Mouse (Mus musculus): ENCODE data around the gene Zmpste24. TPM values are rescaled to one million over a fixed set of nuclear protein-coding genes. Genes with fewer than 3 reads are reported as not detected.
"Not testable (repeated sequence)": the region's sequence is repeated elsewhere in the genome, so short reads cannot be mapped to it uniquely, and the experiment has no call there.

Gene Zmpste24
- 30.0 and 34.7 TPM in 2 replicates for polyA plus RNA-seq (2016; fragmentation: Nextera tagmentation; extraction: Ambion mirVana)

- peak within 1 kb of the TSS; percentile 72 for H3K4me3 ChIP-seq
- H3K9me3 ChIP-seq, result no peaks in the 10 kb centered on the region
- no peaks in the 10 kb centered on the region for H3K27me3 ChIP-seq (replicated peaks)
- WGBS, result under 1% methylated on average over 39 of the region's 39 CpGs
- no peak within 1 kb of the TSS for H3K27ac ChIP-seq
- peak within 1 kb of the TSS; percentile 80 for H3K4me2 ChIP-seq (replicated peaks)
- peaks cover 25% of the 10 kb centered on the region for H3K36me3 ChIP-seq
- peaks cover 5% of the 10 kb centered on the region; the same call in 1 of the 2 replicates for H3K4me1 ChIP-seq
- ATAC-seq (ENCODE audit: low FRiP score, low read depth), result peak; percentile 91
- H3K9ac ChIP-seq, result peak within 1 kb of the TSS; percentile 69
These were observed at the start of gene Zmpste24 for GRCm38 (mm10) chr4:121097650-121098378. Gene Zmpste24 (minus strand): TSS chr4:121098241.

DNA sequence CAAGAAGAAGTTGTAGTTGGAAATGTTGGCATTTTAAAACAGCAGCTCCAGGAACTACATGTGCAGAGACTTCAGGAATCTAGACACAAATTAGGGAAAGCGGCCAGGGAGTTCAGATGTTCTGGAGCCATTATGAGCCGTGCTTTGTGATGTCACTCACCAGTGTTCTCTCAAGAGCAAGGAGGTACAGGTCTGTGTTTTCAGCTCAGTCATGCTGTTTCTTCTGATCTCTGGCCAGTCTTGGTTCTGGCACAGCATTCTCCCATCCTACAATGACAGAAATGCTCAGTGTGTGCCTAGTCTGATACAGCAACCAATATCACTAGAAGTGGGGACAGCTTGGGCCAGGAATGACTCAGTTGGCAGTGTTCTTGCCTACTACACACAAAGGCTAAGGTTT is 11.1 kb upstream of the Zmpste24 start, which contains the start of gene Tmco2:
Gene Tmco2 (minus strand): TSS at position 101 of the 400 bp plus-strand sequence.
- no peak within 1 kb of the TSS for H3K27ac ChIP-seq
- no peak for ATAC-seq (ENCODE audit: low FRiP score, low read depth)
- no peaks in the 10 kb centered on the region for H3K9me3 ChIP-seq
- no peaks in the 10 kb centered on the region for H3K36me3 ChIP-seq
- 93% methylated on average over 2 of the region's 2 CpGs for WGBS
- H3K4me3 ChIP-seq, result no peak within 1 kb of the TSS
- no peak within 1 kb of the TSS for H3K4me2 ChIP-seq (replicated peaks)
- no peaks in the 10 kb centered on the region for H3K4me1 ChIP-seq
- no peaks in the 10 kb centered on the region for H3K27me3 ChIP-seq (replicated peaks)
- H3K9ac ChIP-seq, result no peak within 1 kb of the TSS

- Histone ChIP-seq H3K27ac (no peak overlapping the region), H3K9ac (no peak overlapping the region), H3K9me3 (no peaks in the 10 kb centered on the region), H3K36me3 (no peaks in the 10 kb centered on the region), H3K27me3 (replicated peaks) (no peaks in the 10 kb centered on the region), H3K4me1 (no peaks in the 10 kb centered on the region), H3K4me2 (replicated peaks) (no peak overlapping the region), H3K4me3 (no peak overlapping the region)
- 84% methylated on average over 4 of the region's 4 CpGs for WGBS
- ATAC-seq (ENCODE audit: low FRiP score, low read depth), result no peak
These were observed 5.3 kb upstream of the Zmpste24 start for GRCm38 (mm10) chr4:121103304-121103703.

GRCm38 (mm10) chr4:121090211-121090610 is 7.8 kb downstream of the Zmpste24 start:
- peaks cover 64% of the 10 kb centered on the region for H3K36me3 ChIP-seq
- H3K4me2 ChIP-seq (replicated peaks), result no peak overlapping the region
- WGBS, result 93% methylated on average over 4 of the region's 4 CpGs
- no peaks in the 10 kb centered on the region for H3K4me1 ChIP-seq
- no peak overlapping the region for H3K4me3 ChIP-seq
- no peak for ATAC-seq (ENCODE audit: low FRiP score, low read depth)
- no peak overlapping the region for H3K27ac ChIP-seq
- H3K27me3 ChIP-seq (replicated peaks), result no peaks in the 10 kb centered on the region
- no peak overlapping the region for H3K9ac ChIP-seq
- no peaks in the 10 kb centered on the region for H3K9me3 ChIP-seq

GRCm38 (mm10) chr4:121088696-121089095 is 9.3 kb downstream of the Zmpste24 start:
- no peaks in the 10 kb centered on the region for H3K27me3 ChIP-seq (replicated peaks)
- 94% methylated on average over 2 of the region's 2 CpGs for WGBS
- H3K9ac ChIP-seq, result no peak overlapping the region
- H3K4me1 ChIP-seq, result no peaks in the 10 kb centered on the region
- no peak overlapping the region for H3K4me2 ChIP-seq (replicated peaks)
- no peaks in the 10 kb centered on the region for H3K9me3 ChIP-seq
- no peak for ATAC-seq (ENCODE audit: low FRiP score, low read depth)
- no peak overlapping the region for H3K4me3 ChIP-seq
- peaks cover 60% of the 10 kb centered on the region for H3K36me3 ChIP-seq
- H3K27ac ChIP-seq, result no peak overlapping the region

DNA sequence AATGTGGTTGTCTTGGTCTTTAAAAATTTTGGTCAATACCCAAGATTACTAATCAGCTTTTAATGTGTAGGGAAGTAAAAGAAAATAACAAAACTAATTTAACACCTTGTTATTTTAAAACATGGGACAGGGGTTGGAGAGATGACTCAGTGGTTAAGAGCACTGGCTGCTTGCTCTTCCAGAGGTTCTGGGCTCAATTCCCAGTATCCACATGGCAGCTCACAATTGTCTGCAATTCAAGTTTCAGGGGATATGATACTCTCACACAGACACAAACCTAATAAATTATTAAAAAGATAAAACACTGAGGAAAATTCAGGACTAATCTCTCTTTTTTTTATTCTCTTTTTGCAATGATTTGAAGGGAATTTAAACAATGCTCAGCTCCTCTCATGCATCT is 13.5 kb downstream of the Zmpste24 start:
- no peak for ATAC-seq (ENCODE audit: low FRiP score, low read depth)
- H3K27ac ChIP-seq, result no peak overlapping the region
- H3K9me3 ChIP-seq, result no peaks in the 10 kb centered on the region
- H3K9ac ChIP-seq, result no peak overlapping the region
- H3K4me1 ChIP-seq, result no peaks in the 10 kb centered on the region
- H3K4me3 ChIP-seq, result no peak overlapping the region
- H3K27me3 ChIP-seq (replicated peaks), result no peaks in the 10 kb centered on the region
- H3K36me3 ChIP-seq, result peaks cover 66% of the 10 kb centered on the region
- no peak overlapping the region for H3K4me2 ChIP-seq (replicated peaks)

GRCm38 (mm10) chr4:121080395-121080794 is 17.6 kb downstream of the Zmpste24 start:
- Histone ChIP-seq H3K36me3 (peaks cover 75% of the 10 kb centered on the region), H3K4me1 (no peaks in the 10 kb centered on the region), H3K4me3 (no peak overlapping the region), H3K9me3 (no peaks in the 10 kb centered on the region), H3K27me3 (replicated peaks) (no peaks in the 10 kb centered on the region), H3K9ac (no peak overlapping the region), H3K4me2 (replicated peaks) (no peak overlapping the region), H3K27ac (no peak overlapping the region)
- 78% methylated on average over 1 of the region's 1 CpGs for WGBS
- ATAC-seq (ENCODE audit: low FRiP score, low read depth), result no peak

DNA sequence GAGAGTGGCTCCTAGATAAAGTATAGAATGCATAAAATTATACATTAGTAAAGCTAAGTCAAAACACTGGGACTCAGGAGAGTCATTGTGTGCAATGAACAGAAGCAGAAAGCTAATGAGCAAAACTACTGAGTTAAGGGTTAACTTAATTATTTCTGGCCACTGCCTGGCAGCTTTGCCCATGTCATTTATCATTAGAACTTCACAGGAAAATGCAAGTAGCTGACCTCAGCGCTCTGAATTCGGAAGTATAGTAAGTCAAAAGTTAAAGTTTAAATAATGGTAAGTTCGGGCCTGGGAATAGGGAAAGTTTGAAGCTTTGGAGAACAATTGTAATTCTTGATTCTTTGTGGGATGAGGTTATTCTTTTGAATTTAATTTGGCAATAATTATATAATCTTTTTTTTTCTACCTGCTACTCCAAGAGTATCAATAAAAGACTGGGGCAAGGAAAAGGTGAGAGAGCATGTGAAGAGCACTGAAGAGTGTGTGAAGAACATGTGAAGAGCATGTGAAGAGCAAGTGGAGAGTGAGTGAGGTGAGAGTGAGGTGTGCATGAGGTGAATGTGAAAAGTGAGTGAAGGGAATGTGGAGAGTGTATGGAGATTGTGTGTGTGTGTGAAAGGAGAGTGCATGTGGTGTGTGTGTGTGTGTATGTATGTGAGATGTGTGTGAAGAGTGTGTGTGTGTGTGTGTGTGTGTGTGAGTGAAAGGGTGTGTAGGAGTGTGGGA is 20.0 kb downstream of the Zmpste24 start:
- Histone ChIP-seq H3K4me1 (no peaks in the 10 kb centered on the region), H3K4me2 (replicated peaks) (no peak overlapping the region), H3K9ac (no peak overlapping the region), H3K27ac (no peak overlapping the region), H3K36me3 (peaks cover 72% of the 10 kb centered on the region), H3K27me3 (replicated peaks) (no peaks in the 10 kb centered on the region), H3K4me3 (no peak overlapping the region), H3K9me3 (no peaks in the 10 kb centered on the region)
- ATAC-seq (ENCODE audit: low FRiP score, low read depth), result no peak
- 79% methylated on average over 3 of the region's 3 CpGs for WGBS

- H3K4me2 ChIP-seq (replicated peaks), result no peak overlapping the region
- H3K27ac ChIP-seq, result no peak overlapping the region
- no peaks in the 10 kb centered on the region for H3K9me3 ChIP-seq
- H3K9ac ChIP-seq, result no peak overlapping the region
- no peaks in the 10 kb centered on the region for H3K27me3 ChIP-seq (replicated peaks)
- H3K4me3 ChIP-seq, result no peak overlapping the region
- peaks cover 53% of the 10 kb centered on the region for H3K36me3 ChIP-seq
- no peaks in the 10 kb centered on the region for H3K4me1 ChIP-seq
- WGBS, result 36% methylated on average over 4 of the region's 4 CpGs
- ATAC-seq (ENCODE audit: low FRiP score, low read depth), result no peak
These were observed 23.8 kb downstream of the Zmpste24 start for GRCm38 (mm10) chr4:121074250-121074649.

DNA sequence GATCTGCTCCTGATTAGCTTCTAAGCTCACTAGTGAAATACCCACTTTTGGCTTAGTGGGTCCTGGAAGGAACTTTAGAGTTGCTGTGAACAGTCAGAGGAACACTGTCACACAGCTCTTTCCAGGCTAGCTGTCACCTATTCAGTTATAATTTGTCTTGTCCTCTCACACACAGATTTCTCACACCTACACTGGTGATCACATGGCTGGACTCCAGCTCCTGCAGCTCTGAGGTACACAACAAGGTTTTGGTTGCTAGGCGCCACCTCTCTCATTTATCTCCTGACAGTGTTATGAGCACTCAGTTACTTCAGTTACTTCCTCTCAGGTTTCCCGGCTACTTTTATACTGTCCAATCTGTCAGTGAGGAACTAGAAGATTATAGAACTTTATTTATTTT is 32.7 kb downstream of the Zmpste24 start:
- 92% methylated on average over 2 of the region's 2 CpGs for WGBS
- Histone ChIP-seq H3K4me1 (no peaks in the 10 kb centered on the region), H3K27ac (no peak overlapping the region), H3K4me3 (no peak overlapping the region), H3K36me3 (peaks cover 39% of the 10 kb centered on the region), H3K4me2 (replicated peaks) (no peak overlapping the region), H3K27me3 (replicated peaks) (no peaks in the 10 kb centered on the region), H3K9me3 (no peaks in the 10 kb centered on the region), H3K9ac (no peak overlapping the region)
- no peak for ATAC-seq (ENCODE audit: low FRiP score, low read depth)

DNA sequence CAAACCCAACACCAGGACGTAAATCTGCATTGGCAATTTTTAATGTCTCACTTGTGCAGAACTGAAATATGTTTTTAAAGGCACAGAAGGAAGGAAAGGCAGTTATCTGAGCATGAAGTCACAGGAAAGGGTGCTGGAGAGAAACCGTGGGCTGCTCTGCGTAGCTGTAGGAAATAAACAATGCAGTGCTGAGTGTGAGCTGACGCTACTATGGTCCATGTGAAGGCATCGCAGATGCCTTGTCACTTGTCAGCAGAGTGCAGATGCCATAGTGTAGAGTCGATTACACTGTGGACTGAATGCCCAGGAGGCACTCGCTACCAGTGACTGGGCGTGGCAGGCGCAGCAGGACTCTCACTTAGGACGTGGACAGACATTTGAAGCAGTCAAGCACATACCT is 38.8 kb downstream of the Zmpste24 start:
- not testable (repeated sequence) for H3K27ac ChIP-seq

GRCm38 (mm10) chr4:121057032-121057431 is 41.0 kb downstream of the Zmpste24 start:
- H3K27ac ChIP-seq, result no peak overlapping the region

More for the DNA sequence above, 38.8 kb downstream of the Zmpste24 start:
- not testable (repeated sequence) for H3K4me2 ChIP-seq (replicated peaks); H3K4me1 ChIP-seq; H3K9ac ChIP-seq; H3K4me3 ChIP-seq; ATAC-seq (ENCODE audit: low FRiP score, low read depth); H3K9me3 ChIP-seq; H3K27me3 ChIP-seq (replicated peaks)
- peaks cover 27% of the 10 kb centered on the region for H3K36me3 ChIP-seq
- WGBS, result 92% methylated on average over 10 of the region's 10 CpGs

More at GRCm38 (mm10) chr4:121057032-121057431, 41.0 kb downstream of the Zmpste24 start:
- H3K9ac ChIP-seq, result no peak overlapping the region
- peaks cover 13% of the 10 kb centered on the region for H3K27me3 ChIP-seq (replicated peaks)
- no peak overlapping the region for H3K4me2 ChIP-seq (replicated peaks)
- no peak for ATAC-seq (ENCODE audit: low FRiP score, low read depth)
- peaks cover 23% of the 10 kb centered on the region for H3K36me3 ChIP-seq
- H3K4me1 ChIP-seq, result peaks cover 1% of the 10 kb centered on the region; the same call in 1 of the 2 replicates
- H3K4me3 ChIP-seq, result no peak overlapping the region
- H3K9me3 ChIP-seq, result no peaks in the 10 kb centered on the region
- 82% methylated on average over 2 of the region's 2 CpGs for WGBS
